Mouse (Mus musculus) c-Kit-negative CD71-positive TER-119-positive erythroid progenitor cells, embryonic 14.5 days (primary cell): ENCODE results near the gene Rbpms2.
"Not testable (repeated sequence)": the region's sequence is repeated elsewhere in the genome, so short reads cannot be mapped to it uniquely, and the experiment has no call there.

ENCODE experiments used
- DNase-seq: peaks from one replicate; pipeline ENCODE4 v3.0.0-alpha.2; 2013; ENCODE audit warnings: low read depth, low spot score

Gene Rbpms2

DNA sequence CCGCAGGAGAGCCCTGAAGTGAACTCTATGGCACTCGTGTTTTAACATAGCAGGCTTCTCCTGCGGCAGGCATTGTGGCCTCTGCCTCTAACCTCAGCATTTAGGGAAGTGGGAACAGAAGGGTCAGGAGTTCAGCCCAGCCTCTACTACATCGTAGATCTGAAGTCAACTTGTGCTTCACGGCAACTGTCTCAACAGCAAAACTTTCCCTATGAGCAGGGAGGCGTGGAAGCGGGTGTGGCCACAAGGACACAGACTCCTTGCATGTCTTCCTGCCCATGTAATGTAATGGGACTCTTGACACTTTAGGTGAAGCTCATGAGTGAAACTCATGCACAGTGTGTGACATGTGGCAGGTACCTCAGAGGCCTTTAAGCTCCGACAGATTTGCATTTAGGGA is 26.1 kb downstream of the Rbpms2 start:
- DNase-seq = no peak

DNA sequence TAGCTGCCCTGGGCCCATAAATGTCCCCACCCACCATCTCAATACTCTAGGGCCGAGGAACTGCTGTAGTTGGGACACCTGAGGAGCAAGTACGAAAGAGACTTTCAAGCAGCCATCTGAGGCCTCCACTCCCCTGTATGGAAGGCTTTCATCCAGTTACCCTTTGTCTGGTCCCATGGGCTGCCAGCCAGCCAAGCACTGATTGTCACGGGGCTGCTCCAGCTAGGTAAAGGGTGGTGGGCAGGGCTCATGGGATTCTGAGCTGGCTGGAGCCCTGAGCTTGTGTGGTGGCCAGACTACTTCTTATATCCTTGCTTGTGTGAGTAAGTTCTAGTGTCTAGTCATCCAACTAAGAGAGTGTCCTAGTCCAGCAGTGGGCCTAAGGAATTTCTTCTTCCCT is 27.8 kb downstream of the Rbpms2 start:
- no peak for DNase-seq

- no peak for DNase-seq
Measured at GRCm38 (mm10) chr9:65661029-65661428, 31.6 kb downstream of the Rbpms2 start.

GRCm38 (mm10) chr9:65661493-65661892 is 32.0 kb downstream of the Rbpms2 start:
- DNase-seq = no peak

DNA sequence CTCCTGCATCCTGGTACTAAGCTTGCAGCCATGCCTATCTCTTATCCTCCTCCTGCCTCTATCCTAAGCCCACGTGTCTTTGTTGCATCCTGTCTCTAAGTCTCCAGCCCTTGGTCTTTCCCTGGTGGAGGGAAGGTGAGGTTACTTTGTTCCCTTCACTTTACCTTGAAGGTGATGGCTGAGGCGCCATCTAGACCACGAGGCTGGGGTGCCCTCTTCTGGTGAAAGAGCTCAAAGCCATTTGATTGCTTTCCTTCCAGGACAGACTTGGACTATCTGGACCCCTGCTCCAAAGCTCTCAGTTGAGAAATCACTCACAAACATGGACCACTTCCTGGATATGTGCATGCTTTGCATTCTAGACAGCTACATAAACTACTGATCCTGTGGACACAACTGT is 34.7 kb downstream of the Rbpms2 start:
- no peak for DNase-seq

DNA sequence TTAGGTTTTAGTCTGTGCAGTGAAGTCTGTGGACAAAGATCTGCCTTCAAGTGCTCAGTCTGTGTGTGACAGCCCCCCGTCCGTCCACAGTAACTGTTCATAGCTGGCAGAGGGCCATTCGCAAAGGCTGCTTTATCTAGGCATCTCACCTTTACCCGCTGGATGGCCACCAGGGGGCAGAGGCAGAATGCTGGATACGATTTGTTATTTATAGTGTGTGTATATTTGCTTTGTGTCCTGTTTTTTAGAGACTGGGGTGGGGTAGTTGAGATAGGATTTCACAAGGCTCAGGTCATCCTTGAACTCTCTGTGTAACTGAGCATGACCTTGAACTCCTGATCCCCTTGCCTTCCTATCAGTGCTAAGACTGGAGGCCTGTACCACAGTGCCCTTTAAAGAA is 36.6 kb downstream of the Rbpms2 start:
- DNase-seq = no peak

GRCm38 (mm10) chr9:65667701-65668100 is 38.3 kb downstream of the Rbpms2 start, which contains the start of gene Oaz2:
TSS of gene Oaz2 (plus strand) at chr9:65668001.
- no peak for DNase-seq

DNA sequence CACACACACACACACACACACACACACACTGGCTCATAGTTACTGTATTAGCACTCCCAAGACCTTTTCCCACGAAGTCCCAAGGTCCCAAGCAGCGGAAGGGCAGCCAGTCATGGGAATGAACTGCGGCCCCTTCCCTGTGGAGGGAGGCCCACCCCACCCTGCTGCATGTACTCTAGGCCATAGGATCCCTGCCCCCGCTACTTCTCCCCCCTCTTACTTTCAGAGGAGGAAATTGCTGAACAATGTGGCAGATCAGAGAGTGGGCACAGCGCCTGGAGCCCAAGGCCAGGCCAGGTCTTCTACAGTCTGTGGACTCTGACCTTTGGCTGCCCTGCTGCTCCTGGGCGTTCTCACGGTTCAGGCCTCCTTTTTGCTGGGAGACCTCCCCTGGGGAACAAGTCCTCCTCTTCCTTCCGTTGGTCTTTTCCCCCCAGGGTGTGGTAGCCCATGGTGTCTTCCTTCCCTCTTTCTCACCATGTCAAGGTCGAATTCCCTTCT is 42.0 kb downstream of the Rbpms2 start:
- DNase-seq = no peak

DNA sequence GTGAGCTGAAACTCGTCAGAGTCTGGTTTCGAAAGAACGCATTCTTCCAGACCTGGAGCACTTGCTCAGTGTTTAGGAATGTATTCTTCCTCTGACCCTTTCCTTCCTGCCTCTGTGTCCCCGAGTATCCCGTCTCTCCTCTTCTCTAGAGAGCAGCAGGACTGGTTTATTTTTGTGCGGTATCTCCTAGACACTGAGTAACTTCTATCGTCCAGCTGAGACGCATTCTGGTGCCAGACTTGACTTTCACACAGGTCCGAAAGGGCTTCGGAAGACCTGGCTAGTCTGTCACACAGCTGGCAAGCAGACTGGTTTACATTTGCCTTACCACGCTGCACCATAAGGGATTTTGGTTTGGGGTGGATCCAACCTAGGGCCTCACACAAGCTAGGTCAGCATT is 43.5 kb downstream of the Rbpms2 start:
- no peak for DNase-seq

- DNase-seq = no peak
Measured at GRCm38 (mm10) chr9:65675461-65676357, 46.3 kb downstream of the Rbpms2 start.

DNA sequence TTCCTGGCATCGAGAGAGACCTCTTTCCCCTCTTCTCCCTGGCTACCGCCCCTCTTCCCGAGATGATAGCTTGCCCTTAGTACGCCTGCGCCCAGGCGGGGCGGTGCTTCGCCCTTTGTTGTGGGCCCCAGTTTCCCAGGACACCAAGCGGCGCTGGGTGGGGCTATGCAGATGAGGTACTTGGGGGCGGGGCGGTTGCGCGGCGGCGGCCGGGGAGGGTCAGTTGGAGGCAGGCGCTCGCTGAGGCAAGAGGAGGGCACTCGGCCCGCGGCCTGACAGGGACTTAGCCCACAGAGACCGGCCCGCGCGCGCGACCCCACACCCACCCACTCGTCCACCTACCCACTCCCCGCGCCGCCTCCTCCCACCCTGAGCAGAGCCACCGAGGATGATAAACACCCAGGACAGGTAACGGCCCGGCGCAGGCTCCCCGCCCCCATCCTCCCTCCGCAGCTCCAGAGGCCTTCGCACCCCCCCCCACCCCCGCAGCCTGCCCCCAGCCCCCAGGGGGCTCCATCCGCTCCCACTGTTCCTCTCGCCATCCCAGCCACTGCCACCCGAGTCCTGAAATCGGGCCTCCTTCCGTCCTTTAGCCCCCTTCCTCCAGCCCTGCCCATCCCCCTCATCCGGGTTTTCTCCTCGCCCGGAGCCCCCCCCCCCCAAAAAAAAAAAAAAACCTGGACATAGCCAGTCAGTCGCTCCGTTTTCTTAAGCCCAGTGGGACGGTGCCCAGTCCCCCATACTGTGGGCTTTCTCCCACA is 47.1 kb downstream of the Rbpms2 start:
- peak; percentile 82 for DNase-seq

GRCm38 (mm10) chr9:65677119-65677462 is 47.6 kb downstream of the Rbpms2 start:
- no peak for DNase-seq

GRCm38 (mm10) chr9:65679181-65679761 is 49.8 kb downstream of the Rbpms2 start:
- DNase-seq = no peak

DNA sequence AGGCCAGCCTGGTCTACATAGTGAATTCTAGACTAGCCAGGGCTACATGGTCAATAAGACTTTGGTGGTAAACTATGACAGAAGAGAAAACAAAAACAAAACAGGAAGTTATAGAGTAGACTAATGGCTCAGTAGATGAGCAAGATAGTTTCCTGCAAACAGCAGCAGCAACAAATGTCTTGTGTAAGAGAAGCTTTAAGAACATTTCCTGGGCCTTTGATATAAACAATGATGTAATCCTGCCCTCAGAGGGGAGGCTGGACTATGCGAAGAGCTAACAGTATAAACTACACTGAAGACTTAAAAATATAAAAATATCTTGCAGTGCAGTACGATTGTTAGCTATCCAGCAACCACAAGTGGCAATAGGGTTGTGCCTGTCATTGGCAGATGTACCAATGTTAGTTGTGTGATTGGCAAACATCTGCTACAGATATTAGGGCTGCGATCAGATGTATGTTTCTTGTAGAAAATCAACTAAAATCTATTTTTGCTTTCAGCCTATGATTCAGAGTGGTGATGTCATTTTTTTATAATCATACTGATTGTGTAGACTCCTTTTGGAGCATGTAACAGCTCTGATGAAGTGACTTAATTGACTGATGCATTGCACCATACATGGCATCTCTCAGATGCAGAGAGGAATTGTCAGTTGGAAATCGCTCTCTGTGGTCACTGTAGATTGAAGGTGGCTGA is 51.6 kb downstream of the Rbpms2 start:
- DNase-seq = no peak

- DNase-seq = no peak
Measured at GRCm38 (mm10) chr9:65681634-65681940, 52.1 kb downstream of the Rbpms2 start.

DNA sequence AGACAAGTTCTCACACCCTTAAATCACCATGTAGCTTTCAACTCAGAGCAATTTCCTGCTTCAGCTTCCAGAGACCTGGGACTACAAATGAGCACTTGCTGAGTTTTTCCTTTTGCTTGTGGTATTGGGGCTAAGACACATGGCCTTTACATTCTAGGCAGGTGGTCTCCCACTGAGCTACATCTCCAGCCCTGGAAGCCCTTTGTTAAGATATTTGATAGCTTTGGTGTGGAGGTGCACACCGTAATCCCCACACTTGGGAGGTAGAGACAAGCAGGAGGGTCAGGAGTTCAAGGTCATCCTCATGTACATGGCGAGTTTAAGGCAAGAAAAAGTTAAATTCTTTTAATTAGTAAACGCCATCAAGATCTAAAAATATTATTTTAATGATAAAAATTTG is 52.7 kb downstream of the Rbpms2 start:
- DNase-seq = no peak

- DNase-seq = no peak
Measured at GRCm38 (mm10) chr9:65682994-65683393, 53.5 kb downstream of the Rbpms2 start.

- DNase-seq = no peak
Measured at GRCm38 (mm10) chr9:65684704-65685103, 55.3 kb downstream of the Rbpms2 start.

- DNase-seq = not testable (repeated sequence)
Measured at GRCm38 (mm10) chr9:65689869-65690268, 60.4 kb downstream of the Rbpms2 start.

DNA sequence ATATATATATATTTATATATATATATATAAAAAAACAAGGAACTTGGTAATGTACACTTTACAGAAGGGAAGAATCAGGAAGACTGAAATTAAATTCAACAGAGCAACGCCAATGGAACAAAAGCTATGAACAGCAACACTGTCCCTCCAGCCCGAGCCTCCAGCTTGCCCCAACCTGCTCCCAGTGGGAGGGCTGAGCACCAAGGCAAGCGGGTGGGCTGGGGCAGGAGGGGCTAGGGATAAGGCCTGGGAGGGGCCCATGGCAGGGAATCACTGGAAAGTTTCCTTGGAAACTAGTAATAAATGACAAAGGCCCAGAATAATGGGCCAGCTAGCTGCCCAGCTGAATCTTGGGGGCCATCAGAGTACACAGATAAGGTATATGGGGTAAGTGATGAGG is 63.0 kb downstream of the Rbpms2 start:
- DNase-seq = no peak

- no peak for DNase-seq
Measured at GRCm38 (mm10) chr9:65692959-65693603, 63.6 kb downstream of the Rbpms2 start.
